Mouse (Mus musculus) CD4-positive, CD25-positive, alpha-beta regulatory T cell, adult 4 months (primary cell): ENCODE measurements around the gene Acss2. TPM values are rescaled to one million over a fixed set of nuclear protein-coding genes. Genes with fewer than 3 reads are reported as not detected.
A peak's percentile ranks its signal among the peaks of the same experiment; 100 is the strongest.

Experiments used
- ATAC-seq: one replicate; pipeline ENCODE4 v1.8.0; 2017
- polyA plus RNA-seq, 2 experiments: library from polyadenylated mRNA; unstranded; fragments of 100-300 nt; shearing (Covaris generic); gene quantifications; one replicate each; pipeline ENCODE4 v1.2.1; 2017

Gene Acss2
- 10 to 100 TPM; 16.1 to 17.6 TPM for polyA plus RNA-seq

DNA sequence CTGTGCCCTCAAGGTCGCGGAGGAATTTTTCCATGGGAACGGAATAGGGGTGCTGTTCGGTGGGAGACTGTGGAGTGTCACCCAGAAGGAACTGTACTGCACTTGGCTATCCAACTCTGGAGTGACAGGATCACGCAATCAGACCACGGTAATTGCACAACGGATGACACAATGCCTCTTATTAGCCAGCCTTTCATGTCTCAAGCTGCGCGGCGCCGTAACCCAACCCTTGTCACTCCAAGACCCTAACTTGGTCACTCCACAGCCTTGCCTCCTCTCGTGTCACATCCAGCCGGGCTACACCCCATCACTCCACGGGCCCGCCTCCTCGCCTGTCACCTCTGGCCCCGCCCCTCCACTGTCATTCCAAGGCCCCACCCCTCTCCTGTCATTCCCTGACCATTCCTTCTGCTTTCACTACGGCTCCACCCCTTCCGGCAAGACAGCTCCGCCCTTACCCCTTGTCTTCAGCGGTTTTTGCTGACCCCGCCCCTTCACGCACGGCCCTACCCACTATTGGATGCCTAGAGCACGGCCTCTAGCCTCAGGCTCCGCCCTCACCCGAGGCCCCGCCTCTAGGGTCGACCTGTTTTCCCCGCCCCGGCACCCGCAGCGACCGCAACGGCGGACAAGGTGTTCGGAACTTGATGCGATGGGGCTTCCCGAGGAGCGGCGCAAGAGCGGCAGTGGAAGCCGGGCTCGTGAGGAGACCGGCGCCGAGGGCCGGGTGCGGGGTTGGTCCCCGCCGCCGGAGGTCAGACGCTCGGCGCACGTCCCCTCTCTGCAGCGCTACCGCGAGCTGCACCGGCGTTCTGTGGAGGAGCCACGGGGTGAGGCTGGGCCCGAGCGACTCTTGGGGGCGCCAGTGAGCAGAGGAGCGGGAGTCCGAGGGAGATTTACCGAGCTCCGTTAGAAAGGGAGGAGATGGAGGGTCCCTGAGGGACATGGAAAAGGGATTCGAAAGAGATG lies at the start of gene Acss2, which contains the start of gene Ggt7:
Acss2 (plus strand) TSS at position 494 of the 969 bp plus-strand sequence.
Ggt7 (minus strand) TSS at position 783 of the 969 bp plus-strand sequence.
- peak; percentile 91 for ATAC-seq

- peak; percentile 50 for ATAC-seq
Measured at GRCm38 (mm10) chr2:155472671-155473569, 44.8 kb upstream of the Acss2 start.

GRCm38 (mm10) chr2:155473570-155474088 lies 44.1 kb upstream of the Acss2 start, which contains the start of gene Ncoa6:
Gene Ncoa6, minus strand, starts transcription at chr2:155473894.
- peak; percentile 80 for ATAC-seq

- ATAC-seq, result no peak
Measured at GRCm38 (mm10) chr2:155482021-155482420, 35.7 kb upstream of the Acss2 start.

- ATAC-seq, result no peak
Measured at GRCm38 (mm10) chr2:155490998-155491397, 26.8 kb upstream of the Acss2 start.

DNA sequence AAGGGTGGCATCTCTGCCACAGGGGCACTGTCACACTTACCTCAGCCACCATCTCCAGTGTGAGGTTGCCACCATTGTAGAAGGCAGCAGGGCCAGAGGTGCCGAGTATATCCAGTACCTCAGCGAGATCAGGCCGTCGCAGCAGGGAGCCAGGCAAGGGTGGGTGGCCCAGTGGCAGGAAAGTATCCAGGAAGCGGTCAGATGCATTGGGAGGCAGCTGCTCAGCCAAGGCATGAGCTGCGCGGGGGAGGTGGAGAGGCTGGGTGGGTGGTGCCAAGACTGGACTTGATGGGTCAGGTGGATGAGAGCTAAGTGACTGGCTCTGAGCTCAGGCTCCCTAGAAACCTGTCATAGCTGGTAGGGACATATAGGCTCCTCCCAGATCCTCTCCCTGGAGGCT lies 15.2 kb upstream of the Acss2 start:
- ATAC-seq, result no peak

DNA sequence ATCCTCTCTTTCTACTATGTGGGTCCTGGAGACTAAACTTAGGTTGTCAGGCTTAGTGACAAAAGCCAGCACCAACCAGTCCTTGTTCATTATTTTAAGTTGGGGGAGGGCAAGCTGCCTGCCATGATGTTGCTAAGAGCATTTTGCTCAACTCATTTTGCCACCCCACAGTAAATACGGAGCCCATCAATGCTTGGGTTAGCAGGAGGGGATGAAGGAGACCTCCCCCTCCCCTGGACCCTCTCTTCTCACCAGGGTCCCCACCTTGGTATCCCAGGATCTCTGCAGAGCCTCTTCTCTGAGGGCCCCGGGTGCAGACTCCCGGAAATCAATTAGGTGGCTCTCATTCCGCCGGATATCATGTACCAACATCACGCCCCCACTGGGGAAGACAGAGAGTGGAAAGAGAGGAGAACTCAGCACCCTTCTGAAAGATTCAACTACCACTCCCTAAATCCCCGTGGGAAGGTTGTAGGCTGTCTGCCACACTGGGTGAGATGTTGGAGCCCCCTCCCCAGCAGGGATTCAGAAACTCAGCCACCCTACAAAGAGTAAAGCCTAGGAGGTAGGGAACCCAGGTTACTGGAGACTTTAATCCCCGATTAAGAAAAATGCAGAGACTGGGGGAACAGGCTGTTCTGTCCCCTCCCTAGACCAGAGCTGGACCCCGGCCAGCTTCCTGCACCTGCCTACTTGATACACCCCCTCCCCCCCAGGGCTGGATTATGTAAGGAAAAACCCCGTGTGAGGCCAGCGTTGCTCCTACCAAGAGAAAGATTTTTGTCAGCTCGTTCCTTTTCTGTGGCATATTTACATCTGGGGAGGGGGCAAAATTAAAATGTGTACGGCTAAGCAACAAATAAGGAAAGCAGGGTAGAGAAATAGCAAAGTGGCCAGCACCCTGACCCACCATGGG lies 13.1 kb upstream of the Acss2 start:
- ATAC-seq, result no peak

- no peak for ATAC-seq
Measured at GRCm38 (mm10) chr2:155505811-155506210, 11.9 kb upstream of the Acss2 start.

DNA sequence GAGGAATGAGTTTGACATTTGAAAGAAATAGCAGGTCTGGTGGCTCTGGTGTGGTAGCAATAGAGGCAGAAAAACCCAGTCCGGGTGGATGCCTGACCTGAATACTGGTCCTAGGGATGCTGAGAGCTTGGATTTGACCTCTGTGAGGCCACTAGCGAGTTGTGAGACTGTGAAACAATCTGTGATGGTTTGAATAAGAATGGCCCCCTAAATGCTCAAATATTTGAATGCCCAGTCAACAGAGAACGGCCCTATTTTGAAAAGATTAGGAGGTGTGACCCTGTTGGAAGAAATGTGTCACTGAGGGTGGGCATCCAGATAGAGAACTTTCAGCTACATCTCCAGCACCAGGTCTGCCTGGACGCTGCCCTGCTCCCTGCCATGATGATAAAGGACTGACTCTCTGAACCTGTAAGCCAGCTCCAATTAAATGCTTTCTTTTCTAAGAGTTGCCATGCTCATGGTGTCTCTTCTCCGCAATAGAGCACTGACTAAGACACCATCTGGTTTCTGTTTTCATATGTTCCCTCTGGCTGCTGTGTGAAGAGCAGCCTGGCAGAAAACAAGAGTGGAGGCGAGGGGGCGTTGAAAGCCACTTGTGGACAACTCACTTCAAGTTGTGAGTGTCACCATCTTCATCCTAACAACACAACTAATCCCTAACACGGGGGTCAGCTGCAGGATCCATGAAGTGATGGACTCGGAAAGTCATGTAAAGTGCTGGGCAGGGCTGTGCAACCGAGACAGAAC lies 9.9 kb upstream of the Acss2 start:
- ATAC-seq, result no peak

DNA sequence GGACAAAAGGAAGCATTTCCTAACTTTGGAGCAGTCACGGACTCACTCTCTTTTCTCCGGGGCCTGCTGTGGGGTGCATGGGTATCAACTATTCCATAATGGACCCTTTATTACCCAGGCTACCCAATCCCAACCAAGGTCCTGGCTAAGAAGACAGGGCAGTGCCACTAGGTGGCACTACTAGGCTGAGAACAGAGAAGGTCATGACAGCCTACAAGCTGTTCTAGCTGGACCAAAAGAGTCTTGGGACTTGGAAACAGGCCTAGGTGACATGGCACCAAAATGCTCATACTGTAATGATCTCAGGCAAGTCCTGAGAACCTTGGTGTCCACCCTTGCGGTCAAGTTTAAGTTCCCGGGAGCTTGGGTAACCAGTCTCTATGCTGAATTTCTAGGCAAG lies 5.3 kb upstream of the Acss2 start:
- ATAC-seq, result peak; percentile 46

DNA sequence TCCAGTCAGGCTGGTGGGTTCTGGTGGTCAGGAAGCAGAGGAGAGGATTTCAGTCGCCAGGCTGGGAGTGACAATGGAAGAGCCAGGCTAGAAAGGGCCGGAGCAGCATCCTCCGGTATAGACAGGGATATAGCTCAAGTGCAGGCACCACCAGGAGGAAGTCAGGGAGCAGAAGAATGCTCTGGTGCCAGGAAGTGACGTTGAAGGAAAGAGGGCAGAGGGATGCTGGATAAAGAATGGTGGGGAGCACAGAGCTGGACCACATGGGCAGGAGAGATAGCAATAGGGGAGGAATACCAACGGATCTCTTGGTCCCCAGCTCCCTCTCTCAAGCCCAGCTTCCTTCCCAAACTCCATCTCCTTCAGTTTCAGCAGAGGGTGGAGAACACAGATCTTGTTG lies 4.2 kb upstream of the Acss2 start:
- no peak for ATAC-seq

DNA sequence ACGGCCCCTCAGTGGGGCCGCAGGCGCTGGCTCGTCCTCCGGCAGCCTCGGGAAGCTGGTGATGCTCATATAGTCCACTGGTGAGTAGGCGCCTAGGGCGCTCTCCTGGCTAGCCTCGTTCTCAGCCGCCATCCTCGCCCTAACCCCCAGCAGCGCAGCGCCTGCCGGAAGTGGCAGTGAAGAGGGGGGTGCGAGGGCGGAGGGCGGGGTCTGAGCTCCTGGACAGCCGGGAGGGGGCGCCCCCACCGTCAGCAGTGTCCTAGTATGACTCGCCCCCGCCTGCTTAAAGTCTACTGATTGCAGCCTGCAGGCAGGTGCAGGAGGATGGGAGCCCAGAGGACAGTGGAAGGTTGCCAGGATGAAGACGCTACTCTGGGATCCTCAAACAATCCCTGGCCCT lies 3.1 kb upstream of the Acss2 start:
- peak; percentile 49 for ATAC-seq

GRCm38 (mm10) chr2:155515941-155516340 lies 1.8 kb upstream of the Acss2 start:
- ATAC-seq, result no peak

GRCm38 (mm10) chr2:155518531-155519270 lies 953 bp downstream of the Acss2 start:
- ATAC-seq, result no peak

DNA sequence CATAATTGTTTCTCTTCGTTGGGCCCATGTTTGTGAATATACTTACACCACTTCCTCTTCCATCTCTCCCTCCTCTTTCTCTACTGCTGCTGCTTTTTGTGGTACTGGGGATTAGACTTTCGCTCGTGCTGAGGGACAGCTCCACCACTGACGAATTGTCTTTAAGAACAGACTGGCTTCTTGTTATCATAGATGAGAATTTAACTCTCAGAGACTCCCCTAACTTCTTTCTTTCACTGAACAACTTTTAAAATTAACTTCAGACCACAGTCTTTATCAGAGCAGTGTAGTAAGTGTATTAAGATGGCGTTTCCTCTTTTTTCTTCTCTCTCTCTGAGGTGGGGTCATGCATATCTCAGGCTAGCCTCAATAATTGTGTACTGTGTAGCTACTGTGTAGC lies 6.0 kb downstream of the Acss2 start:
- ATAC-seq, result no peak

- no peak for ATAC-seq
Measured at GRCm38 (mm10) chr2:155524378-155524777, 6.6 kb downstream of the Acss2 start.

DNA sequence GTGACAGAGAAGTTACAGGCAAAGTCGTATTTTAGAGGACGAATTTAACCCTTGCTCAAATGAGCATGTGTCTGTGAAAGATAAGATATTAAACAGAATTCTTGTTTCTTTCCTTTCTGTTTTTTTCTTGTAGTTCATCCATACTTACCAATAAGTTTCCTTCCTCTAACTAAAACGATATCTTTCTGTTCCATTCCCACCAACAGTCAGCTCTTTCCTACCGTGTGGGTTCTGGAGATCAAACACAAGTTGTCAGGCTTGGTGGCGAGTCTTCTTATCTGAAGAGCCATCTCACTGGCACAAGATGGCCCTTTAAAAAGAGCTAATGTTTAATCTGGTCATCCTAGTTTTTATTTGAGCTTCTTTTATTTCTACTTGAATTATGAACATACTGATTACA lies 9.6 kb downstream of the Acss2 start:
- no peak for ATAC-seq

DNA sequence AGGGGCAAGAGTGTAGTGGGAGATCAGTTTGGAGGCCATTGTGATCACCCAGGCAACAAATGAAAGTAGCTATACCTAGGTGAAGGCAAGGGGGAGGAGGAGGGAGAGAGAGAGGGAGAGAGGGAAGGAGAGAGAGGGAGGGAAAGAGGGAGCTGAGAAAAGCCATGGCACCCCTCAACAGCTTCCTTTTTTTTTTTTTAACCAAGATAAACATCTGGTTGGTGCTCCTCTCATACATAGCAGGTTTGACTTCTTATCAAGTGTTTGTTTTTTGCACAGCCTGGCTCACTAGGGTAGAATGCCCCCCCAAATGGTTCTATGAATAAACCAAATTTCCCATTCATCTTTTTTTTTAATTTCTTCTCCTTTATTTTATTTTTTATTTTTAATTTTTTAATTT lies 18.5 kb downstream of the Acss2 start:
- ATAC-seq, result no peak

DNA sequence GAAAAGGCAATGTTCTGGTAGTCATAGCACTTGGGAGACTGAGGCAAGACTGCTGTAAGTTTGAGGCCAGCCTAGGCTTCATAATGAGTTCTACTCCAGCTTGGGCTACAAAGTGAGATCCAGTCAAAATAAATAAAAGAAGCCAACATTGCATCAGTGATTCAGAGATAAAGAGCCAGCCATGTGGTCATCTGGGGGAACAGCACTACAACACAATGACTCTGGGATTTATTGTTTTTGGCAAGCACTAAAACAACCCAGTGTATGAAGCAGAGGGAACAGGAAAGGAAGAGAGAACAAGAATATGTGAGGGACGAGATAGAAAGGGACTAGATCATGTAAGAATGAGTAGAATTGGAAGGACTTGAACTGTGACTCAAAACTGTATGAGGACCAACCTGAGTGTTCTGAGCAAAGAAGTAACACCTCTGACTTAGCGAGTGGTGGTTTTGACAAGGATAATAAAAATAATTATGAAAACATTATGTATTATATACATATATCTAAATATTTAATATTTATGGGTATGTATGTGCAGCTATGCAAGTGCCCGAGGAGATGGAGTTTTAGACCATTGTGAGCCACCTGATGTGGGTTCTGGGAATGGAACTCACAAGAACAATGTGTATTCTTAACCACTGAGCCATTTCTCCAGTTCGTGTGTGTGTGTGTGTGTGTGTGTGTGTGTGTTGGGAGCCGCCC lies 20.2 kb downstream of the Acss2 start:
- peak; percentile 74 for ATAC-seq
